Mouse (Mus musculus) splenic B cell, adult 2 months (primary cell): ENCODE measurements around the gene Tmem189.
A peak's percentile ranks its signal among the peaks of the same experiment; 100 is the strongest.
"Not testable (repeated sequence)": the region's sequence is repeated elsewhere in the genome, so short reads cannot be mapped to it uniquely, and the experiment has no call there.

Source experiments
- DNase-seq: peaks from one replicate; pipeline ENCODE4 v3.0.0-alpha.2; 2011; ENCODE audit warnings: low read depth, low spot score
- H3K27me3 ChIP-seq: 2 replicates; pipeline ENCODE4 v1.6.1; 2012; ENCODE audit warnings: mild to moderate bottlenecking, low read length, moderate library complexity, mixed read lengths; ENCODE audit not compliant: control insufficient read depth, poor library complexity, insufficient read depth, severe bottlenecking
- H3K36me3 ChIP-seq: 2 replicates; pipeline ENCODE4 v1.6.1; 2012; ENCODE audit warnings: mild to moderate bottlenecking, low read length, moderate library complexity, mixed read lengths; ENCODE audit not compliant: control insufficient read depth, poor library complexity, insufficient read depth, severe bottlenecking

The Tmem189 gene

GRCm38 (mm10) chr2:167617034-167617433 lies 72.6 kb downstream of the Tmem189 start:
- H3K27me3 ChIP-seq = no peaks in the 10 kb centered on the region
- peaks cover 15% of the 10 kb centered on the region for H3K36me3 ChIP-seq
- DNase-seq = no peak

- peaks cover 15% of the 10 kb centered on the region for H3K36me3 ChIP-seq
- DNase-seq, H3K27me3 ChIP-seq: not testable (repeated sequence)
Observed at GRCm38 (mm10) chr2:167613335-167613734, 76.3 kb downstream of the Tmem189 start.

GRCm38 (mm10) chr2:167612122-167612521 lies 77.5 kb downstream of the Tmem189 start:
- peaks cover 12% of the 10 kb centered on the region for H3K36me3 ChIP-seq
- no peaks in the 10 kb centered on the region for H3K27me3 ChIP-seq
- DNase-seq = no peak

GRCm38 (mm10) chr2:167611287-167611686 lies 78.3 kb downstream of the Tmem189 start:
- H3K36me3 ChIP-seq = peaks cover 8% of the 10 kb centered on the region
- H3K27me3 ChIP-seq = no peaks in the 10 kb centered on the region
- no peak for DNase-seq

GRCm38 (mm10) chr2:167606745-167607123 lies 82.9 kb downstream of the Tmem189 start:
- H3K36me3 ChIP-seq = peaks cover 1% of the 10 kb centered on the region; the same call in 1 of the 2 replicates
- no peaks in the 10 kb centered on the region for H3K27me3 ChIP-seq
- DNase-seq = no peak

GRCm38 (mm10) chr2:167605817-167606744 lies 83.5 kb downstream of the Tmem189 start:
- Histone ChIP-seq H3K36me3 (peaks cover 1% of the 10 kb centered on the region; the same call in 1 of the 2 replicates), H3K27me3 (no peaks in the 10 kb centered on the region)
- DNase-seq = no peak

- Histone ChIP-seq H3K36me3 (peaks cover 1% of the 10 kb centered on the region; the same call in 1 of the 2 replicates), H3K27me3 (no peaks in the 10 kb centered on the region)
- peak; percentile 92 for DNase-seq
Observed at GRCm38 (mm10) chr2:167605178-167605794, 84.3 kb downstream of the Tmem189 start.

GRCm38 (mm10) chr2:167602978-167603377 lies 86.6 kb downstream of the Tmem189 start:
- H3K36me3 ChIP-seq = no peaks in the 10 kb centered on the region; the same call in 1 of the 2 replicates
- no peak for DNase-seq

GRCm38 (mm10) chr2:167602364-167602763 lies 87.3 kb downstream of the Tmem189 start:
- H3K36me3 ChIP-seq = no peaks in the 10 kb centered on the region; the same call in 1 of the 2 replicates
- H3K27me3 ChIP-seq = no peaks in the 10 kb centered on the region
- DNase-seq = no peak

More at GRCm38 (mm10) chr2:167602978-167603377, 86.6 kb downstream of the Tmem189 start:
- no peaks in the 10 kb centered on the region for H3K27me3 ChIP-seq

- Histone ChIP-seq H3K27me3 (no peaks in the 10 kb centered on the region), H3K36me3 (no peaks in the 10 kb centered on the region)
- no peak for DNase-seq
Observed at GRCm38 (mm10) chr2:167600481-167600995, 89.1 kb downstream of the Tmem189 start.

GRCm38 (mm10) chr2:167599917-167600316 lies 89.7 kb downstream of the Tmem189 start:
- no peak for DNase-seq
- H3K27me3 ChIP-seq = no peaks in the 10 kb centered on the region
- no peaks in the 10 kb centered on the region for H3K36me3 ChIP-seq

- no peak for DNase-seq
- Histone ChIP-seq H3K36me3 (no peaks in the 10 kb centered on the region), H3K27me3 (no peaks in the 10 kb centered on the region)
Observed at GRCm38 (mm10) chr2:167599195-167599594, 90.4 kb downstream of the Tmem189 start.

- Histone ChIP-seq H3K27me3 (no peaks in the 10 kb centered on the region), H3K36me3 (no peaks in the 10 kb centered on the region)
- DNase-seq = no peak
Observed at GRCm38 (mm10) chr2:167597492-167598186, 92.0 kb downstream of the Tmem189 start.

- H3K36me3 ChIP-seq = no peaks in the 10 kb centered on the region
- DNase-seq = no peak
- no peaks in the 10 kb centered on the region for H3K27me3 ChIP-seq
Observed at GRCm38 (mm10) chr2:167596726-167597491, 92.7 kb downstream of the Tmem189 start.
